8 mouse cellular contexts compared by ENCODE assay signal in the genomic region with DNA sequence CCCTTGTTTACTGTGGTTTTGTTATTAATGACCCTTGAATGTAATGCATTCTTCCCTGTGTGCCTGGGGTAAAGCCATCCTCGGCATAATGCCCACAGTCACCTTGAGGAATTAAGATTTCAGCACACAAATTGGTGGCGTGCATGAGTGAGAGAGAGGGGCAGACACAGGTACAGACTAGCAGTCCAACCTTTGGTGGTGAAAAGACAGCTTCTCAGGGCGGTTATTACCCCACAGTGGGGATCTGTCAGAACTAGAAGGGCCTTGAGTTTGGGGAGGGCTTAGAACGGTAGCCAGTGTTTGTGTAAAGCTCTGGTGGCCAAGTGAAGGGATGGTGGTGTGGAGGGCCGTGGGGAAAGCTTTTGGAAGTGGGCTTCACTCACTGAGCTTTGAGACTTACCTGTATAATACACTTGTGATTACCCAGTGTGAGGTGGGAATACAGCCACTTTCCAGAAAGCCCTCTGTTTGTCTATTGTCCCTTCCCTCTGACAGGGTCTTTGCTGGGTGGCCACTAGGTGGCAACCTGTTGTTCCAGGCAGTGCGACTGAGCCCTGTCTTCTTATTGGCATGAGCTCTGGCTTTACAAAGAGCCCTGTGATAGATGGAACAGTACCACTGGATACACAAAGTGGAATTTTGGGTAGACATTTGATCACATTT. TPM values are rescaled to one million over a fixed set of nuclear protein-coding genes. Genes with fewer than 3 reads are reported as not detected.
A peak's percentile ranks its signal among the peaks of the same experiment; 100 is the strongest.
DNase-seq lines count a peak whose midpoint lies in the region; ATAC-seq and TF ChIP-seq lines count a peak whose summit lies in the region.

No protein-coding gene starts in this region.

- H3K4me3 ChIP-seq in ES-Bruce4 (ENCODE audit: low read depth, low read length): no peak overlapping the region
- H3K4me3 ChIP-seq in cortical plate, adult 2 months (ENCODE audit: insufficient read depth, low read length): no peak overlapping the region
- no peak overlapping the region for H3K4me3 ChIP-seq in lung, postnatal 0 days (ENCODE audit: low read depth, low read length)

- intact Hi-C loops in heart, postnatal 14 days (cut with DNase I): loop anchor here (2.0 to 5.0 kb wide), 2 partner anchors 95 to 108 kb away; no protein-coding TSS in a partner anchor

- no peaks in the 10 kb centered on the region for H3K27me3 ChIP-seq in ES-Bruce4 (ENCODE audit: control insufficient read depth, insufficient read depth, low read length, poor library complexity, severe bottlenecking)
- H3K27me3 ChIP-seq in lung, postnatal 0 days (replicated peaks; ENCODE audit: insufficient read depth, low read length): no peaks in the 10 kb centered on the region

- H3K36me3 ChIP-seq in ES-Bruce4 (ENCODE audit: control insufficient read depth, insufficient read depth, low read length, poor library complexity, severe bottlenecking): peaks cover 2% of the 10 kb centered on the region; the same call in 1 of the 2 replicates
- H3K36me3 ChIP-seq in lung, postnatal 0 days (ENCODE audit: insufficient read depth, low read length): 0 out of 2 replicates have a peak, but pooled peaks cover 5% of the 10 kb centered on the region

- H3K27ac ChIP-seq in ES-Bruce4 (ENCODE audit: insufficient read depth, low read length): no peak overlapping the region
- no peak overlapping the region for H3K27ac ChIP-seq in cortical plate, adult 2 months (ENCODE audit: insufficient read depth, low read length)
- no peak overlapping the region for H3K27ac ChIP-seq in lung, postnatal 0 days (ENCODE audit: low read length)

- no peak overlapping the region for H3K9ac ChIP-seq in ES-Bruce4 (ENCODE audit: low read depth, poor library complexity, severe bottlenecking)
- H3K9ac ChIP-seq in lung, postnatal 0 days (replicated peaks; ENCODE audit: low read depth): no peak overlapping the region

- no peak for TF ChIP-seq EP300 in ES-Bruce4 (IDR thresholded peaks at IDR 0.05; ENCODE audit: insufficient read depth, low read depth, low read length)
- no peak for TF ChIP-seq EP300 in lung, postnatal 0 days (IDR thresholded peaks at IDR 0.05)

- TF ChIP-seq CTCF in ES-Bruce4 (IDR thresholded peaks at IDR 0.05; ENCODE audit: low read depth, low read length): peak; percentile 75
- TF ChIP-seq CTCF in cortical plate, adult 2 months (IDR thresholded peaks at IDR 0.05; ENCODE audit: extremely low read depth, insufficient read depth, low read length): peak; percentile 82
- peak; percentile 88 for TF ChIP-seq CTCF in lung, postnatal 0 days (IDR thresholded peaks at IDR 0.05)

- no peak for TF ChIP-seq POLR2A in ES-Bruce4 (IDR thresholded peaks at IDR 0.05; ENCODE audit: insufficient read depth, low read length)
- TF ChIP-seq POLR2A in cortical plate, adult 2 months (IDR thresholded peaks at IDR 0.05; ENCODE audit: extremely low read depth, insufficient read depth, low read length): no peak

- peak; percentile 47; the same call in 1 of the 2 replicates for ATAC-seq in lung, postnatal 0 days

- no peaks in the 10 kb centered on the region for H3K9me3 ChIP-seq in ES-Bruce4 (replicated peaks; ENCODE audit: control insufficient read depth, insufficient read depth, low read length, poor library complexity, severe bottlenecking)
- no peaks in the 10 kb centered on the region for H3K9me3 ChIP-seq in lung, postnatal 0 days (ENCODE audit: low read length)

- H3K4me1 ChIP-seq in ES-Bruce4 (ENCODE audit: control insufficient read depth, insufficient read depth, low read length): no peaks in the 10 kb centered on the region
- no peaks in the 10 kb centered on the region; the same call in 1 of the 2 replicates for H3K4me1 ChIP-seq in cortical plate, adult 2 months (ENCODE audit: control insufficient read depth, insufficient read depth, low read length)
- no peaks in the 10 kb centered on the region for H3K4me1 ChIP-seq in lung, postnatal 0 days (ENCODE audit: insufficient read depth, low read depth, low read length)

- DNase-seq in adipocyte (ENCODE audit: low spot score): peak; percentile 48
- peak; percentile 45 to 65 for DNase-seq in heart, postnatal 14 days
- peak; percentile 69 to 80 for DNase-seq in kidney, postnatal 25 days
- DNase-seq in lung, postnatal 0 days (ENCODE audit: low spot score): peak; percentile 73
- peak; percentile 55 for DNase-seq in right cerebral cortex, adult 18-20 months
- DNase-seq in c-Kit-positive CD71-positive TER-119-positive erythroid progenitor cells, embryonic 14.5 days (ENCODE audit: low spot score): no peak

- H3K4me2 ChIP-seq in lung, postnatal 0 days (replicated peaks; ENCODE audit: low read depth, low read length): no peak overlapping the region

- WGBS in lung, postnatal 0 days: 66% methylated on average over 6 of the region's 6 CpGs

RNA-seq across cellular contexts. Expression of a gene that starts 59.2 kb away (rescaled TPM):
- polyA plus RNA-seq in ES-Bruce4 (2011; ENCODE audit: insufficient read depth, insufficient read length, low read depth, missing spikeins): 32.9 and 34.1 TPM in 2 replicates
- polyA plus RNA-seq in cortical plate, adult 2 months (2012; rRNA removed): 57.6 and 58.1 TPM in 2 replicates
- total RNA-seq in heart, postnatal 14 days (2021): 10 to 100 TPM; 15.1 to 17.9 TPM
- 13.7 and 14.7 TPM in 2 replicates for polyA plus RNA-seq in lung, postnatal 0 days (2015; fragmentation: Nextera tagmentation; extraction: Ambion mirVana)
